Mouse (Mus musculus): ENCODE data around the gene Nid2. TPM values are rescaled to one million over a fixed set of nuclear protein-coding genes. Genes with fewer than 3 reads are reported as not detected.

Nid2 gene
- total and polyA plus RNA-seq, 3 experiments, result 12.1 to 21.6 (median 21.2) TPM

DNA sequence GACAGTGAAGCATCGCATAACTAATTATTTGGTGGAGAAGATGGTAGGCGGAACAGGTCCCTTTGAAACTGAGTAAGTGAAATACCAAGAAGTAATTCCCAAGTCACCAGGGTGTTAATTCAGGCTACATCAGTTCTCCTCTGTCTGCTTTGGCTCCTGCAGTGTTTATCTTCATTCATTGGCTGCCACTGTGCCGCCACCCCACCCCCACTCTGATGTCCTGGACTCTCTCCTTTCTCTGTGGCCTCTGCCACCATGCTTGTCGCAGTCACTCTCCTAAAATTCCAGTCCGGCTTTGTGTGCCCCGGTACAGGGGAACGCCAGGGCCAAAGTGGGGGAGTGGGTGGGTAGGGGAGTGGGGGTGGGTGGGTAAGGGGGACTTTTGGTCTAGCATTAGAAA lies 9.7 kb downstream of the Nid2 start:
- DNase-seq, result peak; percentile 46 to 60
- 46% methylated on average over 7 of the region's 7 CpGs for whole genome bisulfite sequencing
- no peaks in the 10 kb centered on the region for H3K27me3 ChIP-seq (ENCODE audit: control insufficient read depth, insufficient read depth, low read length)
- peaks cover 2% of the 10 kb centered on the region; the same call in 1 of the 2 replicates for H3K36me3 ChIP-seq (ENCODE audit: control insufficient read depth, insufficient read depth, low read length)
- H3K4me1 ChIP-seq (ENCODE audit: control insufficient read depth, insufficient read depth, low read length), result peaks cover 9% of the 10 kb centered on the region
- H3K9ac ChIP-seq (ENCODE audit: low read depth, low read length), result no peak overlapping the region
- TF ChIP-seq POLR2A (IDR thresholded peaks at IDR 0.05; ENCODE audit: insufficient read depth, low read depth, low read length) (no peak), CTCF (IDR thresholded peaks at IDR 0.05) (no peak), EP300 (IDR thresholded peaks at IDR 0.05; ENCODE audit: insufficient read depth, low read depth, low read length) (no peak)
- no peak overlapping the region for H3K4me3 ChIP-seq
- intact Hi-C loops (cut with DNase I), result no loop called here
- peak overlapping the region; percentile 54 for H3K27ac ChIP-seq
- H3K79me2 ChIP-seq (replicated peaks; ENCODE audit: control insufficient read depth, insufficient read depth, low read length), result no peaks in the 10 kb centered on the region; the same call in 1 of the 2 replicates

DNA sequence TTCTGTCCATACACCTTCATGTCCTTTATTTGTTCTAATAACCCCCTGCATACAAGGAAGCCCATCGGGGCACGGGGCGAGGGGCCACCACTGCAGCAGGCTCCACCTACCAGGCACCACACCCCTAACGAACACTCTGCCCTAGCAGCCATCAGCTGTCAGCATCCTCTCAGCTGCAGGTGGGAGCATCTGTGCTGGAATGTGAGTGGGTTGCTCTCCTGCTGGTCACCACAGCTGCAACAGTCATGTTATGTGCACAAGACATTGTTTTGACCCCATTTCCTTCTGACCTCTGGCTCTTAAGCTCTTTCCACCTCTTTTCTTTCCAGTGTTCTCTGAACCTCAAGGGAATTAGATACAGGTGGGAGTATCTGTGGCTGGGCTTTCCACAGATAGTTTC lies 10.9 kb downstream of the Nid2 start:
- no peak overlapping the region for H3K4me3 ChIP-seq
- no peaks in the 10 kb centered on the region for H3K27me3 ChIP-seq (ENCODE audit: control insufficient read depth, insufficient read depth, low read length)
- peaks cover 2% of the 10 kb centered on the region; the same call in 1 of the 2 replicates for H3K36me3 ChIP-seq (ENCODE audit: control insufficient read depth, insufficient read depth, low read length)
- H3K9ac ChIP-seq (ENCODE audit: low read depth, low read length), result no peak overlapping the region
- H3K27ac ChIP-seq, result no peak overlapping the region
- no peaks in the 10 kb centered on the region; the same call in 1 of the 2 replicates for H3K79me2 ChIP-seq (replicated peaks; ENCODE audit: control insufficient read depth, insufficient read depth, low read length)
- DNase-seq, result no peak
- intact Hi-C loops (cut with DNase I), result no loop called here
- TF ChIP-seq POLR2A (IDR thresholded peaks at IDR 0.05; ENCODE audit: insufficient read depth, low read depth, low read length), result no peak
- peaks cover 9% of the 10 kb centered on the region for H3K4me1 ChIP-seq (ENCODE audit: control insufficient read depth, insufficient read depth, low read length)
- WGBS, result 50% methylated on average over 4 of the region's 4 CpGs

GRCm38 (mm10) chr14:19763527-19763926 lies 12.5 kb downstream of the Nid2 start:
- DNase-seq, result no peak
- H3K27ac ChIP-seq, result peak overlapping the region; percentile 43

DNA sequence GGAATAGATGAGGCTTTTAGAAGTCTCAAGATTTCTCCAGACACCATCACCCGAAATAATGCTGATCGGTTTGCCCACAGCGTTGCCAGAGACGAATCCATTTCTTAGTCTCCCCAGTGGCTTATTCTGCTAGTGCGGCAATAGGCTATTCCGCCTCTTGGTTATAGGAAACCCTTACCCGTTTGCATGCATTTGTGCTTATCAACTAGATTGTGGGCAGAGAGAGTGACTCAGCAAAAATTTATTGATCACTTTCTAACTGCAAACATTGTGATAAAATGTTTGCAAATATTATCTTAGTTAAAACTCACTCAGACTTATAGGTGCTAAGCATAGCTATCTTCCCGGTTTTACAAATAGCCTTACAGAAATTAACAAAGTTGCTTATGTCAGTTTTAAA lies 13.3 kb downstream of the Nid2 start:
- peaks cover 2% of the 10 kb centered on the region; the same call in 1 of the 2 replicates for H3K36me3 ChIP-seq (ENCODE audit: control insufficient read depth, insufficient read depth, low read length)
- intact Hi-C loops (cut with DNase I), result no loop called here
- no peak for TF ChIP-seq POLR2A (IDR thresholded peaks at IDR 0.05; ENCODE audit: insufficient read depth, low read depth, low read length)
- TF ChIP-seq CTCF (IDR thresholded peaks at IDR 0.05), result no peak
- TF ChIP-seq EP300 (IDR thresholded peaks at IDR 0.05; ENCODE audit: insufficient read depth, low read depth, low read length), result no peak
- no peaks in the 10 kb centered on the region for H3K79me2 ChIP-seq (replicated peaks; ENCODE audit: control insufficient read depth, insufficient read depth, low read length)
- WGBS, result 89% methylated on average over 8 of the region's 8 CpGs
- no peak for DNase-seq
- peaks cover 9% of the 10 kb centered on the region for H3K4me1 ChIP-seq (ENCODE audit: control insufficient read depth, insufficient read depth, low read length)
- no peak overlapping the region for H3K9ac ChIP-seq (ENCODE audit: low read depth, low read length)
- no peaks in the 10 kb centered on the region for H3K27me3 ChIP-seq (ENCODE audit: control insufficient read depth, insufficient read depth, low read length)
- no peak overlapping the region; the same call in 1 of the 2 replicates for H3K27ac ChIP-seq
- no peak overlapping the region for H3K4me3 ChIP-seq

More at GRCm38 (mm10) chr14:19763527-19763926, 12.5 kb downstream of the Nid2 start:
- Histone ChIP-seq H3K27me3 (ENCODE audit: control insufficient read depth, insufficient read depth, low read length) (no peaks in the 10 kb centered on the region), H3K4me1 (ENCODE audit: control insufficient read depth, insufficient read depth, low read length) (peaks cover 9% of the 10 kb centered on the region), H3K9ac (ENCODE audit: low read depth, low read length) (no peak overlapping the region), H3K4me3 (no peak overlapping the region), H3K36me3 (ENCODE audit: control insufficient read depth, insufficient read depth, low read length) (peaks cover 2% of the 10 kb centered on the region; the same call in 1 of the 2 replicates), H3K79me2 (replicated peaks; ENCODE audit: control insufficient read depth, insufficient read depth, low read length) (no peaks in the 10 kb centered on the region)
- 28% methylated on average over 8 of the region's 8 CpGs for WGBS
- TF ChIP-seq CTCF (IDR thresholded peaks at IDR 0.05) (no peak), EP300 (IDR thresholded peaks at IDR 0.05; ENCODE audit: insufficient read depth, low read depth, low read length) (no peak), POLR2A (IDR thresholded peaks at IDR 0.05; ENCODE audit: insufficient read depth, low read depth, low read length) (no peak)
- intact Hi-C loops (cut with DNase I), result loop anchor here (1.0 kb wide), 1 partner anchor 12 kb away; the partner anchor contains the start of gene Nid2

DNA sequence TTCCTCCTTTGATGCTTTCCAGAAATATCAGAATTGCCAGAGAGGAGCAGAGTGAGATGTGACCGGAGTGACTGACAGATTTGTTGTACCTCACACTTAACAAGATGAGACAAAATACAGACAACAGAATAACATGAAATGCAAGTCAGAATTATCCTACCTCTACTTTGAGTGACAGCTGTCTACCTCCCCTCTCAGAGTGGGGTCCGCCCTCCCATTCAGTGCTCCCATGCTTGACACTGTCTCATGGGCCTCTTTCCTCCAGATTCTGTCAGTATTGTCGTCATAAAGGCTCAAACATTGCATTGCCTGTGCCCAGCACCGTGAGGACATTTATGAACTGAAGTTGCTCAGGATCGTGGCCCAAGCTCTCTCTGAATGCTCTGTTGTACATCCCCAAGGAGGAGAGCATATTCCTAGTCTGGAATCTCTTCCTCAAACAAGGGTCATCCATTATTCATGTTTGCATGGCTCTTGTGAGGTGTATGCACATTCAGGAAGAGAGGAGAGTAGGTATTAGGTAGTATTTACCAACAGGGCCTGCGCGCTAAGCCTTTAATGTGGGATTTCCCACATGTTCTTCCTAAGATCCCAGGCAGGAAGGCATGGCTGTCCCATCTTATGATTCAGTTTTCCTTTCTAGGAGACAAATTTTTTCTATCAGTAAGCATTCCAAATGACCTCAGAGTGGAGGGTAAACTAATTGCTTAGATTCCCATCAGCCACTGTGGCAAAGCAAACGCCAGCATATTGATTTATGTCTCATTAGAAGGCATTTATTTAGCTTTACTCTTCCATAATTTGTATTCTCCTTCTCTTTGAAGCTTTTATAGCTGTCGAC lies 14.7 kb downstream of the Nid2 start:
- H3K9ac ChIP-seq (ENCODE audit: low read depth, low read length), result no peak overlapping the region
- no peaks in the 10 kb centered on the region for H3K27me3 ChIP-seq (ENCODE audit: control insufficient read depth, insufficient read depth, low read length)
- H3K4me3 ChIP-seq, result no peak overlapping the region
- 82% methylated on average over 9 of the region's 9 CpGs for WGBS
- H3K4me1 ChIP-seq (ENCODE audit: control insufficient read depth, insufficient read depth, low read length), result peaks cover 12% of the 10 kb centered on the region
- H3K27ac ChIP-seq, result no peak overlapping the region
- TF ChIP-seq POLR2A (IDR thresholded peaks at IDR 0.05; ENCODE audit: insufficient read depth, low read depth, low read length) (no peak), EP300 (IDR thresholded peaks at IDR 0.05; ENCODE audit: insufficient read depth, low read depth, low read length) (no peak), CTCF (IDR thresholded peaks at IDR 0.05) (no peak)
- DNase-seq, result no peak
- H3K36me3 ChIP-seq (ENCODE audit: control insufficient read depth, insufficient read depth, low read length), result peaks cover 4% of the 10 kb centered on the region
- no peaks in the 10 kb centered on the region for H3K79me2 ChIP-seq (replicated peaks; ENCODE audit: control insufficient read depth, insufficient read depth, low read length)
- intact Hi-C loops (cut with DNase I), result no loop called here

DNA sequence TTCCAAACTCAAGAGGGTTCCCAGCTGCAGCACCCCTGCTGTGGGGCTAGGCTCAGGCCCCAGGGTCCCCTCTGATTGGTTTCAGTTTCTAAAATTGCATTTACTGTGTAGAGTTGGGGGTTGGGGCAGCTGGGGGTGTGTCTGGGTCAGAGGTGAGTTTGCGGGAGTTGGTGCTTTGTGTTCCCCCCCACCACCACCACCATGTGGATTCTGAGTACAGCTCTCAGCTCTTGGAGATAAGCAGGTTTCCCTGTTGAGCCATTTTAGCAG lies 15.2 kb downstream of the Nid2 start:
- DNase-seq, result no peak
- Histone ChIP-seq H3K27ac (no peak overlapping the region), H3K9ac (ENCODE audit: low read depth, low read length) (no peak overlapping the region), H3K4me1 (ENCODE audit: control insufficient read depth, insufficient read depth, low read length) (peaks cover 15% of the 10 kb centered on the region), H3K4me3 (no peak overlapping the region), H3K27me3 (ENCODE audit: control insufficient read depth, insufficient read depth, low read length) (no peaks in the 10 kb centered on the region), H3K79me2 (replicated peaks; ENCODE audit: control insufficient read depth, insufficient read depth, low read length) (no peaks in the 10 kb centered on the region), H3K36me3 (ENCODE audit: control insufficient read depth, insufficient read depth, low read length) (peaks cover 5% of the 10 kb centered on the region)
- intact Hi-C loops (cut with DNase I), result no loop called here
- TF ChIP-seq EP300 (IDR thresholded peaks at IDR 0.05; ENCODE audit: insufficient read depth, low read depth, low read length), result no peak
- TF ChIP-seq CTCF (IDR thresholded peaks at IDR 0.05), result no peak
- TF ChIP-seq POLR2A (IDR thresholded peaks at IDR 0.05; ENCODE audit: insufficient read depth, low read depth, low read length), result no peak
- WGBS, result 84% methylated on average over 1 of the region's 1 CpGs

Data from heart, adult 2 months (tissue).